Comparison of ENCODE assay signal across 28 mouse cellular contexts in the genomic region with DNA sequence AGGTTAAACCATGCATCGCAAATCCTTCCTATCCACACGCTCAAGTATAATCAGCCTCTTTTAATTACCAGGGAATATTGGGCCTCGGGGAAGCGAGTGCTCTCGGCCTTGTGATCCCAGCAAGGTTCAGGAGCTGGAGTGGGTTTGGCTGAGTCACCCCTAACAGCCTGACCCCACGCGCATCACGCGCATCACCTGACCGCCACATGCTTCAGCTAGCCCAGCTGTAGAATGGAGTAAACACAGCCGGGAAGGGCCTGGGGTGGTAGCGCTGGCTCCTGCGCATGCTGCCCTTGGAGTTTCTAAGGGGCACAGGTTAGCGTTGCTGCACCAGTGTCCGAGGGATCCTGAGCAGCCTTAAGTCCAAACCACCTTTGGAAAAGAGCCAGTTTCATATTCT.
A peak's percentile ranks its signal among the peaks of the same experiment; 100 is the strongest.
DNase-seq lines count a peak whose midpoint lies in the region; ATAC-seq and TF ChIP-seq lines count a peak whose summit lies in the region.
"Had no signal": no experiment of that assay in that cellular context is flagged by ENCODE, and none has a peak within 500 bp of the region (broad histone marks: within the 10 kb centered on the region; RNA-seq: fewer than 3 reads in every experiment).

No protein-coding gene starts in this region.

- no peaks in the 10 kb centered on the region for H3K27me3 ChIP-seq in intestine, embryonic 14.5 days (replicated peaks; ENCODE audit: control insufficient read depth, insufficient read depth, low read length)
- H3K27me3 ChIP-seq in intestine, embryonic 16.5 days (replicated peaks; ENCODE audit: control insufficient read depth, insufficient read depth, low read length): no peaks in the 10 kb centered on the region
- no peaks in the 10 kb centered on the region for H3K27me3 ChIP-seq in liver, embryonic 15.5 days
- no peaks in the 10 kb centered on the region for H3K27me3 ChIP-seq in liver, postnatal 0 days (ENCODE audit: insufficient read depth, low read length)
- no peaks in the 10 kb centered on the region for H3K27me3 ChIP-seq in neural tube, embryonic 14.5 days (ENCODE audit: control insufficient read depth, insufficient read depth, low read length)
- no peaks in the 10 kb centered on the region for H3K27me3 ChIP-seq in neural tube, embryonic 15.5 days (replicated peaks)
- H3K27me3 ChIP-seq: CH12.LX; embryonic facial prominence, embryonic 13.5 days; forebrain, embryonic 13.5 days; hindbrain, embryonic 13.5 days; Patski had no signal

- WGBS in intestine, embryonic 14.5 days: 85% methylated on average over 15 of the region's 15 CpGs
- WGBS in intestine, embryonic 16.5 days: 84% methylated on average over 15 of the region's 15 CpGs
- 81% methylated on average over 15 of the region's 15 CpGs for WGBS in liver, embryonic 15.5 days (ENCODE audit: insufficient replicate concordance)
- WGBS in liver, postnatal 0 days (ENCODE audit: insufficient replicate concordance): 88% methylated on average over 15 of the region's 15 CpGs
- WGBS in neural tube, embryonic 14.5 days: 75% methylated on average over 15 of the region's 15 CpGs
- WGBS in neural tube, embryonic 15.5 days: 72% methylated on average over 15 of the region's 15 CpGs

- ATAC-seq in intestine, embryonic 14.5 days (replicated peaks; ENCODE audit: low FRiP score, low TSS enrichment, low read depth): no peak
- no peak for ATAC-seq in intestine, embryonic 16.5 days
- 0 out of 2 replicates have a peak, but pooled peaks have one; percentile 25 for ATAC-seq in liver, embryonic 15.5 days (ENCODE audit: insufficient read depth)
- ATAC-seq in liver, postnatal 0 days: no peak
- peak; percentile 68 for ATAC-seq in neural tube, embryonic 14.5 days (ENCODE audit: low read depth)
- ATAC-seq in neural tube, embryonic 15.5 days (ENCODE audit: low FRiP score): no peak
- ATAC-seq: forebrain, embryonic 13.5 days; forebrain, embryonic 16.5 days; hindbrain, embryonic 16.5 days; Patski had no signal

- H3K9ac ChIP-seq in intestine, embryonic 14.5 days (ENCODE audit: low read length): no peak overlapping the region
- no peak overlapping the region for H3K9ac ChIP-seq in intestine, embryonic 16.5 days (ENCODE audit: low read depth, low read length)
- H3K9ac ChIP-seq in liver, embryonic 15.5 days: no peak overlapping the region
- no peak overlapping the region for H3K9ac ChIP-seq in liver, postnatal 0 days (replicated peaks)
- H3K9ac ChIP-seq in neural tube, embryonic 14.5 days (replicated peaks; ENCODE audit: low read depth, low read length): no peak overlapping the region
- no peak overlapping the region for H3K9ac ChIP-seq in neural tube, embryonic 15.5 days (replicated peaks)
- H3K9ac ChIP-seq: embryonic facial prominence, embryonic 13.5 days; forebrain, embryonic 13.5 days; hindbrain, embryonic 13.5 days had no signal

- TF ChIP-seq EP300 in liver, postnatal 0 days (IDR thresholded peaks at IDR 0.05; ENCODE audit: low read depth): no peak

- H3K9me3 ChIP-seq in intestine, embryonic 14.5 days (ENCODE audit: control insufficient read depth, low read length): no peaks in the 10 kb centered on the region
- H3K9me3 ChIP-seq in intestine, embryonic 16.5 days (ENCODE audit: control insufficient read depth, low read length): 0 out of 2 replicates have a peak, but pooled peaks cover 6% of the 10 kb centered on the region
- H3K9me3 ChIP-seq in liver, embryonic 15.5 days (replicated peaks): no peaks in the 10 kb centered on the region
- H3K9me3 ChIP-seq in liver, postnatal 0 days (ENCODE audit: low read length): no peaks in the 10 kb centered on the region
- H3K9me3 ChIP-seq in neural tube, embryonic 14.5 days (ENCODE audit: control insufficient read depth, low read length): no peaks in the 10 kb centered on the region
- H3K9me3 ChIP-seq in neural tube, embryonic 15.5 days (replicated peaks): no peaks in the 10 kb centered on the region
- H3K9me3 ChIP-seq: forebrain, embryonic 13.5 days had no signal

- no peak overlapping the region for H3K4me3 ChIP-seq in intestine, embryonic 14.5 days (ENCODE audit: low read depth, low read length)
- no peak overlapping the region for H3K4me3 ChIP-seq in intestine, embryonic 16.5 days (ENCODE audit: low read length)
- no peak overlapping the region for H3K4me3 ChIP-seq in liver, embryonic 15.5 days (replicated peaks)
- no peak overlapping the region for H3K4me3 ChIP-seq in liver, postnatal 0 days (ENCODE audit: low read depth, low read length)
- H3K4me3 ChIP-seq in neural tube, embryonic 14.5 days (ENCODE audit: low read depth, low read length): no peak overlapping the region
- no peak overlapping the region for H3K4me3 ChIP-seq in neural tube, embryonic 15.5 days (replicated peaks)
- H3K4me3 ChIP-seq: embryonic facial prominence, embryonic 10.5 days; embryonic facial prominence, embryonic 13.5 days; erythroblast, embryonic 14.5 days; forebrain, embryonic 13.5 days; hindbrain, embryonic 10.5 days; hindbrain, embryonic 13.5 days had no signal

- H3K4me2 ChIP-seq in intestine, embryonic 14.5 days (ENCODE audit: low read length): no peak overlapping the region
- no peak overlapping the region for H3K4me2 ChIP-seq in intestine, embryonic 16.5 days (ENCODE audit: low read depth, low read length)
- no peak overlapping the region for H3K4me2 ChIP-seq in liver, embryonic 15.5 days
- no peak overlapping the region for H3K4me2 ChIP-seq in liver, postnatal 0 days (ENCODE audit: low read depth, low read length)
- no peak overlapping the region for H3K4me2 ChIP-seq in neural tube, embryonic 14.5 days (ENCODE audit: low read depth, low read length)
- no peak overlapping the region for H3K4me2 ChIP-seq in neural tube, embryonic 15.5 days
- H3K4me2 ChIP-seq: embryonic facial prominence, embryonic 13.5 days; forebrain, embryonic 13.5 days; heart, embryonic 11.5 days; hindbrain, embryonic 13.5 days had no signal

- peak; percentile 25 for DNase-seq in intestine, embryonic 14.5 days (ENCODE audit: low spot score)
- no peak for DNase-seq in liver, postnatal 0 days
- DNase-seq in embryo, embryonic 11 days: no peak
- DNase-seq: adrenal gland, adult 2 months; B cell, adult 2 months; cerebellum, adult 11 months; cerebellum, adult 2 months; cerebellum, adult 9-11 months; cerebellum, postnatal 25 days; gastrocnemius, postnatal 10 days; gastrocnemius, postnatal 36 days; heart, postnatal 36 days had no signal

- no peaks in the 10 kb centered on the region for H3K4me1 ChIP-seq in intestine, embryonic 14.5 days (replicated peaks; ENCODE audit: control insufficient read depth, insufficient read depth, low read length)
- no peaks in the 10 kb centered on the region for H3K4me1 ChIP-seq in intestine, embryonic 16.5 days (ENCODE audit: control insufficient read depth, insufficient read depth, low read length)
- H3K4me1 ChIP-seq in liver, embryonic 15.5 days (replicated peaks): no peaks in the 10 kb centered on the region
- peaks cover 3% of the 10 kb centered on the region; the same call in 1 of the 2 replicates for H3K4me1 ChIP-seq in liver, postnatal 0 days (ENCODE audit: insufficient read depth)
- H3K4me1 ChIP-seq in neural tube, embryonic 14.5 days (ENCODE audit: control insufficient read depth, insufficient read depth, low read length): no peaks in the 10 kb centered on the region
- H3K4me1 ChIP-seq in neural tube, embryonic 15.5 days: peaks cover 7% of the 10 kb centered on the region; the same call in 1 of the 2 replicates
- H3K4me1 ChIP-seq: forebrain, embryonic 13.5 days had no signal

- H3K36me3 ChIP-seq in intestine, embryonic 14.5 days (ENCODE audit: control insufficient read depth, insufficient read depth, low read length): no peaks in the 10 kb centered on the region
- no peaks in the 10 kb centered on the region for H3K36me3 ChIP-seq in intestine, embryonic 16.5 days (ENCODE audit: control insufficient read depth, insufficient read depth, low read length)
- no peaks in the 10 kb centered on the region for H3K36me3 ChIP-seq in liver, embryonic 15.5 days (replicated peaks)
- no peaks in the 10 kb centered on the region for H3K36me3 ChIP-seq in liver, postnatal 0 days (replicated peaks; ENCODE audit: insufficient read depth, low read length)
- H3K36me3 ChIP-seq in neural tube, embryonic 14.5 days (ENCODE audit: control insufficient read depth, insufficient read depth, low read length): no peaks in the 10 kb centered on the region
- no peaks in the 10 kb centered on the region for H3K36me3 ChIP-seq in neural tube, embryonic 15.5 days
- H3K36me3 ChIP-seq: embryonic facial prominence, embryonic 10.5 days; embryonic facial prominence, embryonic 13.5 days; G1E; hindbrain, embryonic 10.5 days; hindbrain, embryonic 13.5 days had no signal

- no peak overlapping the region for H3K27ac ChIP-seq in intestine, embryonic 14.5 days (ENCODE audit: low read depth)
- H3K27ac ChIP-seq in intestine, embryonic 16.5 days (ENCODE audit: low read length): no peak overlapping the region
- H3K27ac ChIP-seq in liver, embryonic 15.5 days (replicated peaks): no peak overlapping the region
- no peak overlapping the region for H3K27ac ChIP-seq in liver, postnatal 0 days (ENCODE audit: low read depth)
- no peak overlapping the region for H3K27ac ChIP-seq in neural tube, embryonic 14.5 days (ENCODE audit: low read depth, low read length)
- H3K27ac ChIP-seq in neural tube, embryonic 15.5 days (replicated peaks): no peak overlapping the region
- H3K27ac ChIP-seq: embryonic facial prominence, embryonic 10.5 days; embryonic facial prominence, embryonic 13.5 days; forebrain, embryonic 13.5 days; hindbrain, embryonic 10.5 days; hindbrain, embryonic 13.5 days had no signal

- TF ChIP-seq CTCF in liver, postnatal 0 days (IDR thresholded peaks at IDR 0.05; ENCODE audit: low read depth): no peak

Comparison
In these comparisons a context has a peak if more than half of its experiments do, and no peak if none do; other contexts are left out.
1. ATAC-seq: peak in liver, embryonic 15.5 days (single experiment) and neural tube, embryonic 14.5 days (single experiment); none in intestine, embryonic 14.5 days (single experiment), intestine, embryonic 16.5 days (single experiment), liver, postnatal 0 days (single experiment) and neural tube, embryonic 15.5 days (single experiment).